Mouse (Mus musculus): ENCODE data around the gene Myo1c.

DNA sequence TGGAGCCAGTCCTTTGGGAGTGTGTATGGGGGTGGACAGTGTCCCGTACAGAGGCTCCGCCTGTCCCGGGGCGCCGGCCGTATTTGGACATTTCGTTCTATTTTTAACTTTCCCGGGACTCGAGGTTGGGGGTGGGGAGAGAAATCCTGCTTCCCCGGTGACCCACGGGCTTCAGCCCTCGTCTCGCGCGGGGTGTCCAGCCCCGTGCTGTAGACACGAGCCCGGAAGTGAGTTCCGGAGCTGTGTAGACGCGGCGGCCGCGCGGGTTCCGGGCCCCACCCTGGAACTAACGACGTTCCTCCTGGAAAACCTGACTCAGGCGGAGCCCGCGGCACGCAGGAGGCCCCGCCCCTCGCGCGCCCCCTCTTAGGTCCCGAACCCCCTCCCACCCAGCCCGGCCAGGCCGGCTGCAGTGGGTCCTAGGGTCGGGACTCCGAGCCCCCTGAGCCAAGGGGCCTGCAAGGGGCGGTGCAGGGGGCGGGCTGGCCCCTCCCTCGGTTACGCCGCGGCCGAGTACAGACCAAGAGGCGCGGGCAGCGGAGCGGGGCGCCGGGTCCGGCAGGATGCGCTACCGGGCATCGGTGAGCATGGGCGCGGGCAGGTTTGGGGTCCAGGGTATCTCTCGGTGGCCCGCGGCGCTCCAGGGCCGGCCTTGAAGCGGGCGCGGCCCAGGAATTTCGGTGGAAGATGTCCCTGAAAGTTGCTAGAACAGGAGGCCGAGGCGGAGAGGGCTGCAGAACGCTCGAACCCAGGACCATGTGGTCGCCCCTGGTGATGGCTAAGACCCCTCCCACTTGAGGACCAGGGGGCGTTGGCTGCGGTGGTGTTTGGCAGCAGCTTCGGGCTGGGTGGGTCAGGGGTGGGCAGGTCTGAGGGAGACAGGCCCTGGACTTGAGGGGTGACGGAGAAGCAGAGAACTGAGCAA lies 5.6 kb downstream of the Myo1c start:
- TF ChIP-seq CTCF (IDR thresholded peaks at IDR 0.05; ENCODE audit: borderline replicate concordance, extremely low read depth, insufficient read depth, insufficient read length) (no peak), POLR2A (IDR thresholded peaks at IDR 0.05; ENCODE audit: borderline replicate concordance, extremely low read depth, insufficient read depth, insufficient read length, poor library complexity, severe bottlenecking) (0 out of 2 replicates have a peak, but pooled peaks have one; percentile 4)
